Mouse (Mus musculus): ENCODE measurements around the gene Dglucy.

Gene Dglucy

GRCm38 (mm10) chr12:100844546-100844945 lies 65.7 kb downstream of the Dglucy start:
- DNase-seq, result no peak

GRCm38 (mm10) chr12:100845829-100846228 lies 67.0 kb downstream of the Dglucy start:
- DNase-seq, result no peak

DNA sequence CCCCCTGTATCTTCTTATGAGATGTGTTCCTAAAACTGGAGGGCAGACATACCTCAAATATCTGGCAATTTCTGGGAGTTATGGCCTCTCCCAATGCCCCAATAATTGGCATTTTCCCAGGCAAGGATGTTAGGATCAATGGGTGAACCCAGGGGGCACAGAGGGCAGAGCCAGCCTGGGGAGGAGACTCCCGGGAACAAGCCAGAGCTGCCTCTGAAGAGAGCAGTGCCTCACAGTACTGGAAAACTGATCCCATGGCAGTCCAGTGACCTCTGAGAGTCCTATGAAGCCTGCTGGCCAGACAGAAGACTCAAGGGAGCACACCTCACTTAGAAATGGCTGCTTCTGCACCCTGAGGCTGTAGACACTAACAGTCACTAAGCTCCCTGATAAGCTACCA lies 67.7 kb downstream of the Dglucy start:
- DNase-seq, result no peak

- DNase-seq, result no peak
Measured at GRCm38 (mm10) chr12:100847437-100848080, 68.7 kb downstream of the Dglucy start.

GRCm38 (mm10) chr12:100849421-100850138 lies 70.7 kb downstream of the Dglucy start:
- no peak for DNase-seq

GRCm38 (mm10) chr12:100852370-100852769 lies 73.5 kb downstream of the Dglucy start:
- DNase-seq, result no peak

DNA sequence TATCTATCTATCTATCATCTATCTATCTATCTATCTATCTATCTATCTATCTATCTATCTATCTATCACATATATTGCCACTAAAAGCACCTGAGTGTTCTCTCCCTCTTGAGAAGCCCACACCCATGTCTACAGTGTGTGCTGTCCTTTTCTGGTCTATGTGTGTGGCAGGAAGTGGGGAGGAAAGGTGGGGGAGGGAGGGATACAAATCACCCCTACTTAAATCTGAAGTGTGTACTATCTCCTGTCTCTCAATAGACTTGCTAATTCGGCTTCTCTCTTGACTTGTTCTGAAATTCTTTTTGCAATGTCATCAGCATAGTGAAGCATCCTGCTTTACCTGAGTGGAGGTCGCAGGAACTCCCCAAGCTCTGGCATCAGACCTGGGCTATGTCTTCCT lies 77.5 kb downstream of the Dglucy start:
- DNase-seq, result no peak

GRCm38 (mm10) chr12:100857791-100858190 lies 78.9 kb downstream of the Dglucy start:
- no peak for DNase-seq

- no peak for DNase-seq
Measured at GRCm38 (mm10) chr12:100862272-100862671, 83.4 kb downstream of the Dglucy start.

GRCm38 (mm10) chr12:100862856-100863446 lies 84.1 kb downstream of the Dglucy start:
- no peak for DNase-seq

DNA sequence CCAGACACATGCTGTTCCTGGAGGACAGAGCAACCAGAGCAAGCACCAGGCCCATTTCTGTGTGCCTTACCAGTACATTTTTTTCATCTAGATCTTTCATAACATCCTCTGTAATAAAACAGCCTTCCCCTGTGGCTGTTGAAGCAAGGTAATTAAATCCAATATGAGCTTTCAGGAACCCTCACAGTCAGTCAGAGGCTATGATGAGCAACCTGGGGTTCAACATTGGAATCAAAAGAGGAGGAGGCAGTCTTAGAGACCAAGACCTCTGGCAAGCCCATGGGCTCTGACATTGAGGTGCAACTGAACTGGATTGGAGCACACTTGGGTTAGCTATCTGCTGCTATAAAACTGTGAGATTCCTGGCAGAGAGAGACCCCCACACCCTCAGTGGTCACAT lies 86.2 kb downstream of the Dglucy start:
- no peak for DNase-seq

DNA sequence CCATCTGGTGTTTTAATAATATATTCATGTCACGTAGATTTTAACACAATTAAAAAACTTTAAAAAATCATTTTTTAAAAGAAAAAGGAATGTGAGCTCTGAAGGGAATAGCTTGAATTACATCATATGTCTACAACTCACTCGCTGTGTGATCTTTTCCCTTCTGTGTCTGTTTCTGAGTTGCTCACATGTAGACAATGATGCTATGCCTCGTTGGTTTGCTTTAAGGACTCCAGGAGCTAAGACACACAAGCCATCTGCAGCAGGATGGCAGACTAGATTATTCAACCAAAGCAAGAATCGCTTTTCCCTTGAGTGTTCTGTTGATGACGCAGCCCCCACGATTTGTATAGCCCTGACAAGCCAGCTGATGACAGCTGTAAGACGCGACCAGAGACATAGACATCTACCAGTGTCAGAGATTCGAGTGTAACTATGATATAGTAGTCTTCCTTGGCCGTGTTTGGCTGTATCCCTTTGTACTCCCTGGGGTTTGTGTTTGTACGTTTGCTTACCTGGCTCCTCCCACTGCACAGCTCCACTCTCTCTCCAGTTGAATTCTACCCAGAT lies 86.7 kb downstream of the Dglucy start:
- DNase-seq, result no peak

GRCm38 (mm10) chr12:100867097-100867496 lies 88.2 kb downstream of the Dglucy start:
- no peak for DNase-seq

DNA sequence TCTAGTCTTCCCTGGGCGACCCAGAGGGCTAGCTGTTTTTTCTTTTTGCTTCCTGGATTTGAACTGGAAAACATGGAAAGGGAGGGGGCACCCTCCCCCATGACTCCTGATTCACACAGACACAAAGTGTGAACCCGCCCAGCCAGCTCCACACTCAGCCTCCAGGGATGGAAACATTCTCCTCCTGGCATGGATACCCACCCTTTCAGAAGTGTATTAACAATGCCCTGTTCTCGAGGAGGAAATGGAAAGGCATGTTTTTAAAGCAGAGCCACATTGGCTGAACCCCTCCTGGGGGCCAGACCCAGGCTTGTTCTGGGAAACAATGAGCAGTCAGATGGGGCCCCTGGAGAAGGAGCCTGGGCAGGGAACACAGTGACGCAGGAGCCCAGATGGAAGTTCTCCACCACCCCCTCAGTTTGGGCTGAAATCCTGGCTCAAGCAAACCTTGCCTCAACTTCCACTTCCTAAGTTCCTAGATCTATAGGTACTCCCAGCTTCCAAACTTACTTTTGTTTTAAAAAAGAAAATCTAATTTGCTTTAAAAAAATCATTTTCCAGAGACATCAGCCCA lies 89.3 kb downstream of the Dglucy start:
- no peak for DNase-seq

GRCm38 (mm10) chr12:100871234-100871633 lies 92.4 kb downstream of the Dglucy start:
- no peak for DNase-seq

- DNase-seq, result no peak
Measured at GRCm38 (mm10) chr12:100871841-100872240, 93.0 kb downstream of the Dglucy start.

- DNase-seq, result no peak
Measured at GRCm38 (mm10) chr12:100873612-100874011, 94.8 kb downstream of the Dglucy start.

GRCm38 (mm10) chr12:100875553-100875952 lies 96.7 kb downstream of the Dglucy start:
- DNase-seq, result no peak

- DNase-seq, result no peak
Measured at GRCm38 (mm10) chr12:100875960-100876359, 97.1 kb downstream of the Dglucy start.

GRCm38 (mm10) chr12:100877936-100878335 lies 99.1 kb downstream of the Dglucy start:
- no peak for DNase-seq

GRCm38 (mm10) chr12:100878556-100878955 lies 99.7 kb downstream of the Dglucy start:
- DNase-seq, result no peak

- no peak for DNase-seq
Measured at GRCm38 (mm10) chr12:100883168-100883567, 104.3 kb downstream of the Dglucy start.

- no peak for DNase-seq
Measured at GRCm38 (mm10) chr12:100885585-100885984, 106.7 kb downstream of the Dglucy start.

GRCm38 (mm10) chr12:100886877-100887276 lies 108.0 kb downstream of the Dglucy start:
- no peak for DNase-seq

All from right cerebral cortex, postnatal 14 days (tissue).